Mouse (Mus musculus) left cerebral cortex, postnatal 14 days (tissue): ENCODE data around the gene Sbf2. TPM values are rescaled to one million over a fixed set of nuclear protein-coding genes. Genes with fewer than 3 reads are reported as not detected.
A peak's percentile ranks its signal among the peaks of the same experiment; 100 is the strongest.

Experiments used
- DNase-seq, 2 experiments: peaks; one replicate each; pipeline ENCODE4 v3.0.0; 2021 to 2022; ENCODE audit warnings: low spot score in 2 of 2, mixed read lengths in 1 of 2
- intact Hi-C: fragments of 180-260 bp; cut with DNase I; formaldehyde crosslinking; loops from one replicate; pipeline ENCODE4 v1.15.1; 2025
- total RNA-seq, 2 experiments: library from RNA; stranded (reverse); gene quantifications; 2 replicates each; pipeline ENCODE4 v1.2.3; 2021

Gene Sbf2
- total RNA-seq, 2 experiments from 2014 or later: 60.2 to 65.5 TPM

DNA sequence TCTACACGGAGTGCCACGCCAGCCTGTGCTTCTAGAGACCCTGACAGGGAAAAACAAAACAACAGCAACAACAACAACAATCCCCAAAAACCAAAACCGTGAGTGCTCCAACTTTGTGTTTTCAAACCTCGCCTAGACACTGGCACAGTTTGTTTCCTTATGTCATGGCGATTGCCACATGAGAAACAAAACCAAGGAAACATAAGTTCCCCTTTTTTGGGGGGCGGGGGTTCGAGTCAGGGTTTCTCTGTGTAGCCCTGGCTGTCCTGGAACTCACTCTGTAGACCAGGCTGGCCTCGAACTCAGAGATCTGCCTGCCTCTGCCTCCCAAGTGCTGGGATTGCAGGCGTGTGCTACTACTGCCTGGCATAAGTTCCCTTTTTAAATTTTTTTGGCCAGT is 346.7 kb downstream of the Sbf2 start:
- DNase-seq: no peak
- intact Hi-C loops: no loop called here

DNA sequence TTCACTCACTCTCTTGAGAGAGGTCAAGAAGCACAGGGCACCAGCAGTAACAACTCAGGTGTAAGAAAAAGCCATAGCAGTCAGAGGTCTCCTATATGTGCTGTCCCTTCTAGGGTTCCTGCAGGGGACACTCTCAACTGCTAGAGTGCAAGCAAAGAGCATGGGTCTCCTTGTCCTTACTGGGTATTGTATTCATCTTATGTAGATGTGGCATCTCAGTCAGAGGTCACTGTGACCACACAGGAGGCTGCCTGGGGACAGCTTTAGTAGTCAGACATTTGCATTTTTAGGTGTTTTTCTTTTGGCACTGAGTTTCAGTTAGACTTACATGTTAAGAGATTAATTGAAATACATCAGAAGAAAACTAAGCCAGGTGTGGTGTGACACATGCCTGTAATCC is 347.7 kb downstream of the Sbf2 start:
- DNase-seq: no peak
- intact Hi-C loops: no loop called here

DNA sequence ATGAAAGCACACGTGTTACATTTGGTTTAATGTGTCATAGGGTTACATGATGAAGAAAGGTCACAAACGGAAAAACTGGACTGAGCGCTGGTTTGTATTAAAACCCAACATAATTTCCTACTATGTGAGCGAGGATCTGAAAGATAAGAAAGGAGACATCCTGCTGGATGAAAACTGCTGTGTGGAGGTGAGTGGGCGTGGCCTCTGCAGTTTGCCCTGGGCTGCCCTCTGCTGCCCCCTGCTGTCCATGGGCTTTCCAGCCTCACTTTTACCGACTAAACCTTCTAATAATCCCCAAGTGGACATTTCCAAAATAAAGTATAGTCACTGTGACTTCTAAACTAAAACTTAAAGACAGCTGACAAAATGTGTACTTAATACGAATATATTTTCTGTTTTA is 348.9 kb downstream of the Sbf2 start:
- intact Hi-C loops: loop anchor here (1.0 kb wide), 1 partner anchor 101 kb away; no protein-coding TSS in a partner anchor
- DNase-seq: peak; percentile 81 to 84

DNA sequence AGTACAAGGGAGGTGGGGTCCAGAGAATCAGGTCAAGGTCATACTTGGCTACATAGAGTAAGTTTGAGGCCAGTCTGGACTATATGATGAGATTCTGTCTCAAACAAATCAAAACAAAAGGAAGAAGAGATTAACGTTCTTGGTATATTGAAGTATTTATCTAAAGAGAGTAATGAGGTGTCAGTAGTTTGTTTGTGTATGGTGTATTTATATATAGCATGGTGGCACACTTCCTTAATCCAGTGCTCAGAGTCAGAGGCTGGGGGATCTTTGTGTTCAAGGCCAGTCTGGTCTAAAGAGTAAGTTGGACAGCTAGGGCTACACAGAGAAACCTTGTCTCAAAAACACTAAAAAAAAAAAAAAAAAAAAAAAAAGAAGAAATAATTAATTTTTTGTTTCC is 351.2 kb downstream of the Sbf2 start:
- no peak for DNase-seq
- intact Hi-C loops: loop anchor here (5.0 kb wide), 1 partner anchor 41 kb away; the partner anchor contains the start of gene Swap70

DNA sequence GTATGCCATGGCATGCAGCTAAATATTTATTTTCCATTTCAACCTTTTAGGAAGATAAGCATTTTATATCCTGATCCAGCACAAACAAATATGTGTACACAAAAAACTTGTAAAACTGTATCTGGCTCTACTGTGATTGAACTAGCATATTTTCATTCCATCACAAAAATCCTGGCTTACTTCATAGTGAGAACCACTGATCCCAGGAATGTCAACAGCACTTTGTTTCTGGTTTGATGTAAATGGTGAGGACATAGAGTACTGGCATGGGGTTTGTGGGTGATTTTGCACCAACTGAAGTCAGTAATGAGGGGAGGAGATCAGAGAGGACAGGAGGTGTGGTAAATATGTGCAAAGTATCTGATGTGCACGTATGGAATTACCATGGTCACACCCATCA is 352.1 kb downstream of the Sbf2 start:
- intact Hi-C loops: loop anchor here (5.0 kb wide), 1 partner anchor 40 kb away; the partner anchor contains the start of gene Swap70

DNA sequence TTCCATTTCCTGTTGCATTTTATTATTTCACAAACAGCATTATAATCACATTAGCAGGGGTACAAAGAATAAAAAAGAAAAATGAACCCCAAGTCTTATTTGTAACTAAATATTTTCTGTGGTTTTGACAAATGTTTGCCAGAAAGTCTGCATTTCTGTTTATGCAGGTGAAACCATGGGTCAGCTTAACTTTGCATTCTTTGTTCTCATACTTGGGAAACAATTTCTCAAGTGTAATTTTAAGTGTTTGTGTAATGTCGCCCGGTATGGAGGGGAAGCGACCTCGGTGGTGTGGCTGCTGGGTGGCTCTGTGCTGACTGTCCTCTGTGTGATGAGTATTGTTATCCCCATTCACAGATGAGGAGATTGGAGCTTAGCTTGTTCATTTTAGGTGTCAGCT is 352.9 kb downstream of the Sbf2 start:
- no peak for DNase-seq
- intact Hi-C loops: loop anchor here (5.0 kb wide), 1 partner anchor 40 kb away; the partner anchor contains the start of gene Swap70

More for the DNA sequence above, 352.1 kb downstream of the Sbf2 start:
- DNase-seq: no peak

DNA sequence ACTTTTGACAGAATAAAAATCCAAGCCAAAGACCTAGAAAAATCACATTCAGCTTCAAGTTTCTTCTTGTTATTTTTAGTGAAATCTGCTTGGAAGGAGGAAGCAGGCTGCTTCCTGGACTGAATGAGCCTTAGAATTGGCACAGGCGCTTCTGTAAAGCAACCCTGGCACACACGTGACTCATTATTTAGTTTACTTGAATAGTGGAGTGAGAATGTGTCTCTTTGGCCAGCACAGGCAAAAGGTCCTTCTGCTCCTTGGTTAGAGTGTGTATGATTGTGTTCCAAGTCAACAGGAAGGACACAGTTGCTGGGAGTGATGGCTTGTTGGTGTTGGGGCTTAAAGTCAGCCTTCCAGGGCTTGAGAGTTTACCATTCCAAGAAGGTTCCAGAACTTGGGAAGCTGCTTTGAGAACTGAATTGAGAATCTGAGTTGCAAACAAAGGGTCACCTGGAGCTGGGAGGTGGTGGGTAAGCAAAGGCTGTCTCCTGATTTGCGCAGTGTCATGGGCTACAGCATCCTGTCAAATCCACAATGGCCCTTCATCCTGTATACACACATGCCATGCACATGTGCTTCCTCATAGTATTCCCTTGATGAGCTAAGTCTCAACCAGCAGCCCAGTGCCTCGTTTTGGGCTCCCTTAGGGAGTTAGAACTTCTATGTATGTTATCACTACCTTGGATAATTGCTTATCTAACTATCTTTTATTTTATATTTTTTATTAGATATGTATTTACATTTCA is 354.6 kb downstream of the Sbf2 start:
- intact Hi-C loops: loop anchor here (5.0 kb wide), 1 partner anchor 38 kb away; the partner anchor contains the start of gene Swap70
- DNase-seq: peak; percentile 34 to 52

DNA sequence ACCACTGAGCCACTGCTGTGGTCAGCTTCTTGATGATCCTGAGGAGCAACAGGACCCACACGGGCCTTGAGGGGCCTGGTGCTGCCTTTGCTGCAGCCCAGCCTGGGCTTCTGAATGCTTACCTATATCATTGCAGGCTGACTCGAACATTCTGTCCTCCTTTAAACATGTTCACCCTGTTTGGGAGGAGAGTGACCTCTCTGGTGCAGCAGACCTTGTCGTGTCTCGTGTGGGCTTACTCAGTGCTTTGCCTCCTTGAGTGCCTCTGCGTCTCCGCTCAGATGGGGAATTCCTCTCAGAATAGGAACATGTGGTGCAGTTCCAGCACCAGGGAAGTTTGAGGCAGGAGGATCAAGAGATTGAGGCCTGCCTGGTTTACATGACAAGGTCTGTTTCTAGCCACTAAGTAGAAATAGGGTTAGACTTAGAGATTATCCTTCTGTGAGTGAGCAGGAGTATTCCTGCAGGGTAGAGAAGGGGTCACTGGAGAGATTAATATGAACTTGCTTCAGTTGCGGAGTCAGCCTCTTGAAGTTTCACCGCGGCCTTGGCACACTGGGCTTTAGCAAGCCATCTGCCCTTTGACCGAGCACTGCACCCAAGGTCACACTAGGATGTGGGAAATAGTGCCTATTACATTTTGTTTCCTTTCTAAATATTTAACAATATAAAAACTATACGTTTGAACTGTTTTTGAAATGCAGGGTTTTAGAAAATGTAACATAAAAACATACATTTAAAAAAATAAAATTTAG is 356.3 kb downstream of the Sbf2 start:
- no peak for DNase-seq
- intact Hi-C loops: no loop called here

Other genes with a start within 250 kb of the Sbf2 start
- 1 to 10 TPM; 2.1 to 3.9 TPM for gene Adm, start 12.7 kb upstream of the Sbf2 start, total RNA-seq
- 10 to 100 TPM; 23.6 to 28.2 TPM for gene Ampd3, start 153.3 kb upstream of the Sbf2 start, total RNA-seq
- gene Rnf141, start 229.5 kb upstream of the Sbf2 start, total RNA-seq: 10 to 100 TPM; 73.5 to 77.7 TPM
- gene Lyve1, start 248.3 kb upstream of the Sbf2 start, total RNA-seq: 1 to 10 TPM; 1.7 to 4.3 TPM